Mouse (Mus musculus) liver, postnatal 0 days (tissue): ENCODE measurements around the gene Tk1.

ENCODE experiments used
- CTCF ChIP-seq: sonication (generic); IDR thresholded peaks from 2 replicates; pipeline ENCODE4 v1.5.1; 2016; ENCODE audit warnings: antibody characterized with exemption, low read depth
- EP300 ChIP-seq: IDR thresholded peaks from 2 replicates; pipeline ENCODE4 v1.6.1; 2016; ENCODE audit warnings: antibody characterized with exemption, low read depth, mild to moderate bottlenecking

- no peak for TF ChIP-seq CTCF
- TF ChIP-seq EP300, result no peak
Observed at GRCm38 (mm10) chr11:117813867-117814266, 12.0 kb downstream of the Tk1 start.
